Mouse (Mus musculus): Measurements from ENCODE around the gene Cdnf. TPM values are rescaled to one million over a fixed set of nuclear protein-coding genes. Genes with fewer than 3 reads are reported as not detected.

Gene Cdnf
- polyA plus RNA-seq (2012; rRNA removed) = 1.9 and 2.1 TPM in 2 replicates

- no peaks in the 10 kb centered on the region for H3K36me3 ChIP-seq (ENCODE audit: control insufficient read depth, insufficient read depth, low read length)
- peaks cover 4% of the 10 kb centered on the region for H3K4me1 ChIP-seq (ENCODE audit: control insufficient read depth, insufficient read depth, low read length)
- H3K27ac ChIP-seq (ENCODE audit: control insufficient read depth, insufficient read depth, low read depth, low read length) = peak within 1 kb of the TSS; percentile 61
- peak within 1 kb of the TSS; percentile 95 for H3K4me3 ChIP-seq (ENCODE audit: control insufficient read depth, low read depth, low read length)
- peak; percentile 56 for TF ChIP-seq POLR2A (IDR thresholded peaks at IDR 0.05; ENCODE audit: control insufficient read depth, low read depth, low read length)
- no peak for TF ChIP-seq CTCF (IDR thresholded peaks at IDR 0.05; ENCODE audit: control insufficient read depth, insufficient read depth, insufficient replicate concordance, low read depth, low read length)
- no peaks in the 10 kb centered on the region for H3K27me3 ChIP-seq (ENCODE audit: control insufficient read depth, insufficient read depth, low read length)
These were observed at the start of gene Cdnf, which contains the start of the genes Gm45902 and Hspa14 for GRCm38 (mm10) chr2:3512552-3513454. Cdnf (plus strand) TSS chr2:3513030. Gm45902 (minus strand) TSS chr2:3512790. Hspa14 (minus strand) TSS chr2:3512814.

DNA sequence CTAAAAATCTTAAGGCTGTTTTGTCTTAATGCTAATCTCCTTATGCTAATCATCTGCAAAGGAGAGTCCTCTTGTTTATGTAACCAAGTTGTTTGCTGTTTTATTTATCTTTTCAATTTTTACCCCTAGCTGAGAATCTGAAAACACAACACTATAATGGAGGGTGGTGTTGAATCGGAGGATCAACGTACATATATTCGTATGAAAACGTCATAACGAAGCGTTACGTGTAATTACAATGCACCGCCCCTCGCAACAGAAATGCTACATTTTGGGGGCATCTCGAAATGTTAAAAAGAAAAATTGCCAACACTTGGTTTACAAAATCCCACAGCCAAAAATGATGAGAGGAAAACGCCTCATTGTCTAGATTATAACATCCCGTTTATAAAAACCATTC is 38.9 kb upstream of the Cdnf start:
- TF ChIP-seq CTCF (IDR thresholded peaks at IDR 0.05; ENCODE audit: control insufficient read depth, insufficient read depth, insufficient replicate concordance, low read depth, low read length) (no peak), POLR2A (IDR thresholded peaks at IDR 0.05; ENCODE audit: control insufficient read depth, low read depth, low read length) (no peak)
- peak overlapping the region; percentile 84 for H3K27ac ChIP-seq (ENCODE audit: control insufficient read depth, insufficient read depth, low read depth, low read length)
- no peaks in the 10 kb centered on the region; the same call in 1 of the 2 replicates for H3K36me3 ChIP-seq (ENCODE audit: control insufficient read depth, insufficient read depth, low read length)
- H3K4me3 ChIP-seq (ENCODE audit: control insufficient read depth, low read depth, low read length) = peak overlapping the region; percentile 94
- no peaks in the 10 kb centered on the region; the same call in none of the 2 replicates for H3K4me1 ChIP-seq (ENCODE audit: control insufficient read depth, insufficient read depth, low read length)
- no peaks in the 10 kb centered on the region for H3K27me3 ChIP-seq (ENCODE audit: control insufficient read depth, insufficient read depth, low read length)

DNA sequence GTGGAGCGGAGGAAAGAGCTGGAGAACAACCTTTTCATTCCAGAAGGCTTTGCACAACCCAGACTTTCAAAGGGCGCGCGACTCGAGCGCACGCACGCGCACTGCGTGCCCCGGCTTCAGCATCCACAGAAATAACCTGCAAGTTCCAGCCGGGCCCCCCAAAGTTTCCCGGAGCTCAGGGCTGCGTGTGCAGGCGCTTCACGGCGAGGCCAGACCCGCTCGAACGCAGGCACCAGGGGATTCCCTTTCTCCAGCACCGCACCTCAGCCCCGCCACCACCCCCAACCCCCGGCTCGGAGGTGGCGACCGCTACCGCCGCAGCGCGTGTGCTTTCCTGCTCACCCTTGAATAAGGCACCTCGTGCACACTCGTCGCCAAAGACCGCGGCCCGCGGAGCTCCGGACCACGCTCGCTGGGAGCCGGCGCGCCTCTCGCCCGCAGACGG is 38.4 kb upstream of the Cdnf start:
- Histone ChIP-seq H3K4me1 (ENCODE audit: control insufficient read depth, insufficient read depth, low read length) (no peaks in the 10 kb centered on the region; the same call in none of the 2 replicates), H3K4me3 (ENCODE audit: control insufficient read depth, low read depth, low read length) (peak overlapping the region; percentile 94), H3K27ac (ENCODE audit: control insufficient read depth, insufficient read depth, low read depth, low read length) (peak overlapping the region; percentile 84), H3K36me3 (ENCODE audit: control insufficient read depth, insufficient read depth, low read length) (no peaks in the 10 kb centered on the region), H3K27me3 (ENCODE audit: control insufficient read depth, insufficient read depth, low read length) (no peaks in the 10 kb centered on the region)
- no peak for TF ChIP-seq POLR2A (IDR thresholded peaks at IDR 0.05; ENCODE audit: control insufficient read depth, low read depth, low read length)
- no peak for TF ChIP-seq CTCF (IDR thresholded peaks at IDR 0.05; ENCODE audit: control insufficient read depth, insufficient read depth, insufficient replicate concordance, low read depth, low read length)

DNA sequence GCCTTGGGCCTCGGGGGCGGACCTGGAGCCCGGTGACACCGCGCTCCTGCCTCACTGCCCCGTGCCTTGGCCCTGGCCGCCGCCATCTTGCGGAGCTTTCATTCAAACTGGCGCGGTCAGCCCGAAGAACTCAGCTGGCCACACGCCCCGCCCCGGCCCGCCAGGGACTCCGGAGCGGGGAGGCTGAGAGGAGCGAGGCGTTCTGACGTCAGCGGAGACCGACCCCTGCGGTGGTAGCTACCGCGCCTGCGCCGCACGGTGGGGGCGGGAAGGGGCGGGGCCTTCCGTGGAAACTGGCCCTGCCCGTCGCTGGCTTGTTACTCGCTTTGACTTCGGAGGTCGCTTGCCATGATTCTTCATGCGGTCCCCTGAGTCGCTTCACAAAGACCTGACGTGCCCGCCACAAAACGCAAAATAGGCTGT is 38.0 kb upstream of the Cdnf start, which contains the start of gene Suv39h2:
Gene Suv39h2 (minus strand): TSS at position 171 of the 423 bp plus-strand sequence.
- TF ChIP-seq CTCF (IDR thresholded peaks at IDR 0.05; ENCODE audit: control insufficient read depth, insufficient read depth, insufficient replicate concordance, low read depth, low read length) (no peak), POLR2A (IDR thresholded peaks at IDR 0.05; ENCODE audit: control insufficient read depth, low read depth, low read length) (peak; percentile 96)
- Histone ChIP-seq H3K36me3 (ENCODE audit: control insufficient read depth, insufficient read depth, low read length) (no peaks in the 10 kb centered on the region), H3K4me3 (ENCODE audit: control insufficient read depth, low read depth, low read length) (peak within 1 kb of the TSS; percentile 94), H3K27ac (ENCODE audit: control insufficient read depth, insufficient read depth, low read depth, low read length) (peak within 1 kb of the TSS; percentile 94), H3K27me3 (ENCODE audit: control insufficient read depth, insufficient read depth, low read length) (no peaks in the 10 kb centered on the region), H3K4me1 (ENCODE audit: control insufficient read depth, insufficient read depth, low read length) (no peaks in the 10 kb centered on the region; the same call in none of the 2 replicates)

DNA sequence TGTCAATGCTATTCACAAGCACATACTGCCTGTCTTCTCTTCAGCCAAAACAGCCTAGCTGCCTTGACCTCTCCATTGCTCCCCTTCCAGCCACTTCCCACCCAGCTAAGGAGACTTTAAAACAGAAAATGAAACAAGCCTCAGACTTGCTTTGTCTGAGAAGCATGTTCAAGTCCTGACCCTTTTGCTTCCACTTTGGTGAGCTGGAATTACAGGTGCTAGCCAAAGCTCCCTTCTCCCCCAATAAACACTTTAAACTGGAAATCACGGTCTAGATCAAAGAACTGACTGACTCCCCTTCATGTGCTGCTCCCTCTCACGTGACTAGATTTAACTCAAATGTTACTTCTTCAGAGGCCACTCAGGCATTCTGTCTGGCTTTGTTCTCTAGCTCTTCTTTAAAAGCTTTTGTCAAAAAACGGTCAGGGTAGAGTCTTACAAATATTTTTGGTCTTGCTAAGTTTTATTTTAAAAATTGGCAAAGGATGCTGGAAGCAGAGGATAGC is 37.0 kb upstream of the Cdnf start:
- no peaks in the 10 kb centered on the region; the same call in none of the 2 replicates for H3K4me1 ChIP-seq (ENCODE audit: control insufficient read depth, insufficient read depth, low read length)
- peak overlapping the region; percentile 94 for H3K27ac ChIP-seq (ENCODE audit: control insufficient read depth, insufficient read depth, low read depth, low read length)
- TF ChIP-seq CTCF (IDR thresholded peaks at IDR 0.05; ENCODE audit: control insufficient read depth, insufficient read depth, insufficient replicate concordance, low read depth, low read length) (no peak), POLR2A (IDR thresholded peaks at IDR 0.05; ENCODE audit: control insufficient read depth, low read depth, low read length) (no peak)
- H3K27me3 ChIP-seq (ENCODE audit: control insufficient read depth, insufficient read depth, low read length) = no peaks in the 10 kb centered on the region
- peak overlapping the region; percentile 94 for H3K4me3 ChIP-seq (ENCODE audit: control insufficient read depth, low read depth, low read length)
- H3K36me3 ChIP-seq (ENCODE audit: control insufficient read depth, insufficient read depth, low read length) = no peaks in the 10 kb centered on the region

- no peak for TF ChIP-seq POLR2A (IDR thresholded peaks at IDR 0.05; ENCODE audit: control insufficient read depth, low read depth, low read length)
- no peak for TF ChIP-seq CTCF (IDR thresholded peaks at IDR 0.05; ENCODE audit: control insufficient read depth, insufficient read depth, insufficient replicate concordance, low read depth, low read length)
- Histone ChIP-seq H3K4me3 (ENCODE audit: control insufficient read depth, low read depth, low read length) (no peak overlapping the region), H3K4me1 (ENCODE audit: control insufficient read depth, insufficient read depth, low read length) (no peaks in the 10 kb centered on the region; the same call in 1 of the 2 replicates), H3K27me3 (ENCODE audit: control insufficient read depth, insufficient read depth, low read length) (no peaks in the 10 kb centered on the region), H3K27ac (ENCODE audit: control insufficient read depth, insufficient read depth, low read depth, low read length) (no peak overlapping the region), H3K36me3 (ENCODE audit: control insufficient read depth, insufficient read depth, low read length) (no peaks in the 10 kb centered on the region)
These were observed 32.6 kb upstream of the Cdnf start for GRCm38 (mm10) chr2:3480239-3480638.

GRCm38 (mm10) chr2:3489816-3490215 is 23.0 kb upstream of the Cdnf start:
- Histone ChIP-seq H3K4me1 (ENCODE audit: control insufficient read depth, insufficient read depth, low read length) (no peaks in the 10 kb centered on the region), H3K27ac (ENCODE audit: control insufficient read depth, insufficient read depth, low read depth, low read length) (no peak overlapping the region), H3K27me3 (ENCODE audit: control insufficient read depth, insufficient read depth, low read length) (no peaks in the 10 kb centered on the region), H3K36me3 (ENCODE audit: control insufficient read depth, insufficient read depth, low read length) (no peaks in the 10 kb centered on the region), H3K4me3 (ENCODE audit: control insufficient read depth, low read depth, low read length) (no peak overlapping the region)
- TF ChIP-seq CTCF (IDR thresholded peaks at IDR 0.05; ENCODE audit: control insufficient read depth, insufficient read depth, insufficient replicate concordance, low read depth, low read length) (no peak), POLR2A (IDR thresholded peaks at IDR 0.05; ENCODE audit: control insufficient read depth, low read depth, low read length) (no peak)

Measured in testis, adult 2 months (tissue).